8 mouse cellular contexts compared by ENCODE assay signal in the genomic region with DNA sequence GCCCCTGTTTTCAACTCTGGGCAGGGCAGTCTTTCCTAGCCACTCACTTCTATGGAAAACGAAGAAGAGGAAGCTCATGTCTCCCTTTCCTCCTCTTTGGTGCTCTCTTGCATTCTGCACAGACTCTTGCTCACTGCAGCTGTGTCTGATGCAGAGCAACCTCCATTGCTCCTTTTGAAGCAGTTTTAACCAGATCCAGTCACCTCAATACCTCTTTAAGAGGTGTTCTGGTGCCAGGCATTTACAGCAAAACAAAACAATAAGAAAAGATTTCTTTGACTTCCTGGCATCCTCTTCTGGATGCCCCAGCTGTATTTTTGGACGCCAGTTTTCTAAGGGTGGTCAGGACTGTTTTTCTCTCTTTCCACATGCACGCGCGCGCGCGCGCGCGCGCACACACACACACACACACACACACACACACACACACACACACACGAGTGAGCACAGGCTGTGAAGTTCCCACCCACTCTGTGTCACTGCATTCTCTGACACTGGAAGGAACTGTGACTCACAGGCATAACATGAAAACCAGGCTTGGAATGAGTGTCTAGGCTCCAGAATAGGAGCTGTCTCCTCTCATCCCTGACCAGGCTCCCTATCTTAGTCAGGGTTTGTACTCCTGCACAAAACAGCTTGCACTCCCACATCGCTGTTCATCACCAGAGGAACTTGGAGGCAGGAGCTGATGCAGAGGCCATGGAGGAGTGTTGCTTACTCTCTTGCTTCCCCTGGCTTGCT. TPM values are rescaled to one million over a fixed set of nuclear protein-coding genes. Genes with fewer than 3 reads are reported as not detected.
DNase-seq lines count a peak whose midpoint lies in the region; ATAC-seq and TF ChIP-seq lines count a peak whose summit lies in the region.
"Had no signal": no experiment of that assay in that cellular context is flagged by ENCODE, and none has a peak within 500 bp of the region (broad histone marks: within the 10 kb centered on the region; RNA-seq: fewer than 3 reads in every experiment).

No protein-coding gene starts in this region.

- no peak for ATAC-seq in liver, embryonic 16.5 days (ENCODE audit: low read depth)
- ATAC-seq in lung, postnatal 0 days = peak; percentile 53
- ATAC-seq in kidney, embryonic 14.5 days (ENCODE audit: low FRiP score, low TSS enrichment) = no peak

- H3K4me2 ChIP-seq in liver, embryonic 16.5 days (ENCODE audit: low read depth, low read length) = peak overlapping the region; percentile 16; the same call in 1 of the 2 replicates
- H3K4me2 ChIP-seq in lung, postnatal 0 days (replicated peaks; ENCODE audit: low read depth, low read length) = no peak overlapping the region
- H3K4me2 ChIP-seq in kidney, embryonic 14.5 days (replicated peaks; ENCODE audit: low read depth, low read length) = no peak overlapping the region
- H3K4me2 ChIP-seq: neural tube, embryonic 13.5 days had no signal

- no peak overlapping the region for H3K9ac ChIP-seq in liver, embryonic 16.5 days (ENCODE audit: low read depth, low read length)
- H3K9ac ChIP-seq in lung, postnatal 0 days (replicated peaks; ENCODE audit: low read depth) = no peak overlapping the region
- H3K9ac ChIP-seq in kidney, embryonic 14.5 days (ENCODE audit: low read depth, low read length) = no peak overlapping the region
- H3K9ac ChIP-seq: neural tube, embryonic 13.5 days had no signal

- H3K4me1 ChIP-seq in liver, embryonic 16.5 days (ENCODE audit: control insufficient read depth, low read depth, low read length) = no peaks in the 10 kb centered on the region; the same call in 1 of the 2 replicates
- peaks cover 24% of the 10 kb centered on the region for H3K4me1 ChIP-seq in embryonic fibroblast, embryonic 13.5 days (ENCODE audit: control insufficient read depth, insufficient read depth, low read length)
- H3K4me1 ChIP-seq in lung, postnatal 0 days (ENCODE audit: insufficient read depth, low read depth, low read length) = peaks cover 3% of the 10 kb centered on the region; the same call in 1 of the 2 replicates
- no peaks in the 10 kb centered on the region for H3K4me1 ChIP-seq in kidney, embryonic 14.5 days (ENCODE audit: control insufficient read depth, insufficient read depth, low read length)
- H3K4me1 ChIP-seq: neural tube, embryonic 13.5 days had no signal

- H3K4me3 ChIP-seq in liver, embryonic 16.5 days (ENCODE audit: low read depth, low read length) = no peak overlapping the region
- H3K4me3 ChIP-seq in embryonic fibroblast, embryonic 13.5 days (ENCODE audit: insufficient read depth, low read length) = no peak overlapping the region
- no peak overlapping the region for H3K4me3 ChIP-seq in lung, postnatal 0 days (ENCODE audit: low read depth, low read length)
- H3K4me3 ChIP-seq in kidney, embryonic 14.5 days (ENCODE audit: low read length) = no peak overlapping the region
- H3K4me3 ChIP-seq: neural tube, embryonic 13.5 days had no signal

- H3K27me3 ChIP-seq in liver, embryonic 16.5 days (ENCODE audit: control insufficient read depth, insufficient read depth, low read depth, low read length) = no peaks in the 10 kb centered on the region
- H3K27me3 ChIP-seq in lung, postnatal 0 days (replicated peaks; ENCODE audit: insufficient read depth, low read length) = no peaks in the 10 kb centered on the region
- no peaks in the 10 kb centered on the region for H3K27me3 ChIP-seq in kidney, embryonic 14.5 days (ENCODE audit: control insufficient read depth, insufficient read depth, low read length)
- H3K27me3 ChIP-seq: neural tube, embryonic 13.5 days had no signal

- H3K36me3 ChIP-seq in liver, embryonic 16.5 days (ENCODE audit: control insufficient read depth, insufficient read depth) = no peaks in the 10 kb centered on the region
- no peaks in the 10 kb centered on the region for H3K36me3 ChIP-seq in lung, postnatal 0 days (ENCODE audit: insufficient read depth, low read length)
- H3K36me3 ChIP-seq in kidney, embryonic 14.5 days (ENCODE audit: control insufficient read depth, insufficient read depth, low read length) = no peaks in the 10 kb centered on the region
- H3K36me3 ChIP-seq: neural tube, embryonic 13.5 days had no signal

- TF ChIP-seq CTCF in embryonic fibroblast, embryonic 13.5 days (IDR thresholded peaks at IDR 0.05; ENCODE audit: borderline replicate concordance, insufficient read depth, low read length) = no peak
- no peak for TF ChIP-seq CTCF in lung, postnatal 0 days (IDR thresholded peaks at IDR 0.05)

- DNase-seq in liver (no peak), NIH3T3 (ENCODE audit: low read depth) (peak; percentile 90)
- peak; percentile 74 for DNase-seq in lung, postnatal 0 days (ENCODE audit: low spot score)
- no peak for DNase-seq in cerebellum, postnatal 36 days

- peak; percentile 82 for TF ChIP-seq EP300 in lung, postnatal 0 days (IDR thresholded peaks at IDR 0.05)

- H3K9me3 ChIP-seq in liver, embryonic 16.5 days (replicated peaks; ENCODE audit: control insufficient read depth, low read length) = no peaks in the 10 kb centered on the region
- H3K9me3 ChIP-seq in lung, postnatal 0 days (ENCODE audit: low read length) = no peaks in the 10 kb centered on the region
- H3K9me3 ChIP-seq in kidney, embryonic 14.5 days (ENCODE audit: control insufficient read depth, low read length) = no peaks in the 10 kb centered on the region
- H3K9me3 ChIP-seq: neural tube, embryonic 13.5 days had no signal

- TF ChIP-seq POLR2A in embryonic fibroblast, embryonic 13.5 days (IDR thresholded peaks at IDR 0.05; ENCODE audit: low read depth, low read length) = peak; percentile 32; the same call in 1 of the 2 replicates

- peak overlapping the region; percentile 46 for H3K27ac ChIP-seq in liver, embryonic 16.5 days (ENCODE audit: low read length)
- peak overlapping the region; percentile 99 for H3K27ac ChIP-seq in embryonic fibroblast, embryonic 13.5 days (ENCODE audit: insufficient read depth, low read length)
- H3K27ac ChIP-seq in lung, postnatal 0 days (ENCODE audit: low read length) = peak overlapping the region; percentile 86
- no peak overlapping the region for H3K27ac ChIP-seq in kidney, embryonic 14.5 days (ENCODE audit: low read depth, low read length)
- H3K27ac ChIP-seq: neural tube, embryonic 13.5 days had no signal

- WGBS in liver, embryonic 16.5 days (ENCODE audit: insufficient replicate concordance) = 76% methylated on average over 14 of the region's 14 CpGs
- WGBS in lung, postnatal 0 days = 80% methylated on average over 14 of the region's 14 CpGs
- 82% methylated on average over 14 of the region's 14 CpGs for WGBS in kidney, embryonic 14.5 days

RNA-seq across cellular contexts. Expression of gene S100a2, which starts 2.5 kb away (rescaled TPM):
- not detected in 2 replicates for polyA plus RNA-seq in liver, embryonic 16.5 days (2015; fragmentation: Nextera tagmentation; extraction: Ambion mirVana)
- polyA plus RNA-seq in embryonic fibroblast, embryonic 13.5 days (2011; ENCODE audit: insufficient read length, low read depth, missing spikeins) = not detected in 2 replicates
- polyA plus RNA-seq in lung, postnatal 0 days (2015; fragmentation: Nextera tagmentation; extraction: Ambion mirVana) = 0.66 TPM in 1 of 2 replicates, not detected in the other
- not detected in 2 replicates for polyA plus RNA-seq in kidney, embryonic 14.5 days (2014; fragmentation: Nextera tagmentation; extraction: Ambion mirVana)
- polyA plus RNA-seq: neural tube, embryonic 13.5 days had no signal

RNA-seq across cellular contexts. Expression of gene Gm42674, which starts 14.2 kb away (rescaled TPM):
- not detected in 2 replicates for polyA plus RNA-seq in liver, embryonic 16.5 days (2015; fragmentation: Nextera tagmentation; extraction: Ambion mirVana)
- 3.5 TPM in 1 of 2 replicates, not detected in the other for polyA plus RNA-seq in embryonic fibroblast, embryonic 13.5 days (2011; ENCODE audit: insufficient read length, low read depth, missing spikeins)
- polyA plus RNA-seq in lung, postnatal 0 days (2015; fragmentation: Nextera tagmentation; extraction: Ambion mirVana) = not detected in 2 replicates
- polyA plus RNA-seq in kidney, embryonic 14.5 days (2014; fragmentation: Nextera tagmentation; extraction: Ambion mirVana) = not detected in 2 replicates
- polyA plus RNA-seq: neural tube, embryonic 13.5 days had no signal

RNA-seq across cellular contexts. Expression of gene S100a4, which starts 16.0 kb away (rescaled TPM):
- polyA plus RNA-seq in liver, embryonic 16.5 days (2015; fragmentation: Nextera tagmentation; extraction: Ambion mirVana) = 2.2 and 2.5 TPM in 2 replicates
- polyA plus RNA-seq in embryonic fibroblast, embryonic 13.5 days (2011; ENCODE audit: insufficient read length, low read depth, missing spikeins) = 454 and 1,115 TPM in 2 replicates
- polyA plus RNA-seq in lung, postnatal 0 days (2015; fragmentation: Nextera tagmentation; extraction: Ambion mirVana) = 18.4 and 24.3 TPM in 2 replicates
- 2.7 and 3.9 TPM in 2 replicates for polyA plus RNA-seq in kidney, embryonic 14.5 days (2014; fragmentation: Nextera tagmentation; extraction: Ambion mirVana)
- polyA plus RNA-seq: neural tube, embryonic 13.5 days had no signal

RNA-seq across cellular contexts. Expression of gene S100a5, which starts 20.8 kb away (rescaled TPM):
- not detected in 2 replicates for polyA plus RNA-seq in liver, embryonic 16.5 days (2015; fragmentation: Nextera tagmentation; extraction: Ambion mirVana)
- not detected in 2 replicates for polyA plus RNA-seq in embryonic fibroblast, embryonic 13.5 days (2011; ENCODE audit: insufficient read length, low read depth, missing spikeins)
- not detected in 2 replicates for polyA plus RNA-seq in lung, postnatal 0 days (2015; fragmentation: Nextera tagmentation; extraction: Ambion mirVana)
- polyA plus RNA-seq in kidney, embryonic 14.5 days (2014; fragmentation: Nextera tagmentation; extraction: Ambion mirVana) = 0.56 TPM in 1 of 2 replicates, not detected in the other
- polyA plus RNA-seq: neural tube, embryonic 13.5 days had no signal

RNA-seq across cellular contexts. Expression of gene S100a6, which starts 25.2 kb away (rescaled TPM):
- 18.6 and 18.7 TPM in 2 replicates for polyA plus RNA-seq in liver, embryonic 16.5 days (2015; fragmentation: Nextera tagmentation; extraction: Ambion mirVana)
- polyA plus RNA-seq in embryonic fibroblast, embryonic 13.5 days (2011; ENCODE audit: insufficient read length, low read depth, missing spikeins) = 3,458 and 7,173 TPM in 2 replicates
- 1,618 and 1,721 TPM in 2 replicates for polyA plus RNA-seq in lung, postnatal 0 days (2015; fragmentation: Nextera tagmentation; extraction: Ambion mirVana)
- polyA plus RNA-seq in kidney, embryonic 14.5 days (2014; fragmentation: Nextera tagmentation; extraction: Ambion mirVana) = 115 and 148 TPM in 2 replicates

Comparison
In these comparisons a context has a peak if more than half of its experiments do, and no peak if none do; other contexts are left out.
1. DNase-seq: peak in NIH3T3 (single experiment) and lung, postnatal 0 days (single experiment); none in liver (single experiment) and cerebellum, postnatal 36 days (0 of 2).
2. RNA of gene S100a4, which starts 16.0 kb away (polyA plus RNA-seq): 454 to 1,115 TPM in embryonic fibroblast, embryonic 13.5 days; 18.4 to 24.3 TPM in lung, postnatal 0 days, 2.7 to 3.9 TPM in kidney, embryonic 14.5 days and 2.2 to 2.5 TPM in liver, embryonic 16.5 days; every median in the first group is over 10 times any median in the second.